Mouse (Mus musculus) kidney, embryonic 16.5 days (tissue): ENCODE results near the gene Tma7. TPM values are rescaled to one million over a fixed set of nuclear protein-coding genes. Genes with fewer than 3 reads are reported as not detected.
A peak's percentile ranks its signal among the peaks of the same experiment; 100 is the strongest.

Experiments used
- ATAC-seq: fragments of 200-750 bp; cut with Nextera tagmentation; 2 replicates; pipeline ENCODE4 v1.8.0; 2017; ENCODE audit warnings: moderate TSS enrichment; ENCODE audit not compliant: low FRiP score, low TSS enrichment
- H3K27ac ChIP-seq: fragments of 300-500 bp; sonication (generic); 2 replicates; pipeline ENCODE4 v1.5.1; 2014; ENCODE audit warnings: low read length
- H3K27me3 ChIP-seq: fragments of 300-500 bp; sonication (generic); 2 replicates; pipeline ENCODE4 v1.6.1; 2014; ENCODE audit warnings: low read length, control low read depth, mixed read lengths; ENCODE audit not compliant: insufficient read depth
- H3K36me3 ChIP-seq: fragments of 300-500 bp; sonication (generic); 2 replicates; pipeline ENCODE4 v1.6.1; 2014; ENCODE audit warnings: low read length, control low read depth, mixed read lengths; ENCODE audit not compliant: insufficient read depth
- H3K4me1 ChIP-seq: fragments of 300-500 bp; sonication (generic); 2 replicates; pipeline ENCODE4 v1.6.1; 2014; ENCODE audit warnings: low read length, control low read depth, mixed read lengths; ENCODE audit not compliant: insufficient read depth
- H3K4me2 ChIP-seq: fragments of 300-500 bp; sonication (generic); replicated peaks from 2 replicates; pipeline ENCODE4 v1.6.1; 2014; ENCODE audit warnings: low read depth, low read length
- H3K4me3 ChIP-seq: fragments of 300-500 bp; sonication (generic); 2 replicates; pipeline ENCODE4 v1.5.1; 2014; ENCODE audit warnings: mild to moderate bottlenecking, low read length
- H3K9ac ChIP-seq: fragments of 300-500 bp; sonication (generic); replicated peaks from 2 replicates; pipeline ENCODE4 v1.6.1; 2014; ENCODE audit warnings: low read length
- H3K9me3 ChIP-seq: fragments of 300-500 bp; sonication (generic); 2 replicates; pipeline ENCODE4 v1.6.1; 2016; ENCODE audit warnings: low read length, control low read depth
- WGBS: fragments of 180-500 bp; shearing (Covaris S2); extraction: QIAGEN DNeasy Blood & Tissue Kit; methylation state at CpG from one replicate; pipeline ENCODE4 v1.1.7; 2014; 5-methylcytosine and 5-hydroxymethylcytosine counted together
- polyA plus RNA-seq: library from polyadenylated mRNA; unstranded; fragments of >200 nt; fragmentation: Nextera tagmentation; extraction: Ambion mirVana; gene quantifications from 2 replicates; pipeline ENCODE4 v1.2.1, GENCODE M21; 2015

Gene Tma7
- polyA plus RNA-seq, 1 experiment from 2014 or later, result 494 TPM

DNA sequence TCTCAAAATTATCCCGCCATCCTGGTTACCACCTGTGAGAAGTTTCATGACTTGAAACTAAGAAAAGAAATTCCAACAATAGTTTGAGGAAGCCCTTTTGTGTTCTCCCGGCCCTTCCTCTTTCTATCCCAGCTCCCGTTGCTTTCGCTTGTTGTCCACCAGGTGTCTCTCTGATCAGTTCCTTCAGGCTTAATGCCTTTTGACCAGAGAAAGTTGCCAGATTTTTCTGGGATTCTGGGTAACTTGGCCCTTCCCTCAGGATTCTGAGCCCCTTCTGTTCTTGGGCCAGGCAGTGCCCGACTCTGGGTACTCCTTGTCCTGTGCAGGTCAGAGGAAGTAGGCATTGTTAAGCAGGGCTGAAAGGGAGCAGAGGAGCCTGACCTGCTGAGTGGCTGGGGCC is 5.6 kb upstream of the Tma7 start:
- Histone ChIP-seq H3K4me1 (peaks cover 24% of the 10 kb centered on the region), H3K4me2 (no peak overlapping the region), H3K36me3 (peaks cover 8% of the 10 kb centered on the region), H3K27ac (no peak overlapping the region), H3K27me3 (no peaks in the 10 kb centered on the region), H3K4me3 (no peak overlapping the region), H3K9me3 (no peaks in the 10 kb centered on the region), H3K9ac (peak overlapping the region; percentile 47)
- no peak for ATAC-seq
- 14% methylated on average over 5 of the region's 5 CpGs for WGBS

DNA sequence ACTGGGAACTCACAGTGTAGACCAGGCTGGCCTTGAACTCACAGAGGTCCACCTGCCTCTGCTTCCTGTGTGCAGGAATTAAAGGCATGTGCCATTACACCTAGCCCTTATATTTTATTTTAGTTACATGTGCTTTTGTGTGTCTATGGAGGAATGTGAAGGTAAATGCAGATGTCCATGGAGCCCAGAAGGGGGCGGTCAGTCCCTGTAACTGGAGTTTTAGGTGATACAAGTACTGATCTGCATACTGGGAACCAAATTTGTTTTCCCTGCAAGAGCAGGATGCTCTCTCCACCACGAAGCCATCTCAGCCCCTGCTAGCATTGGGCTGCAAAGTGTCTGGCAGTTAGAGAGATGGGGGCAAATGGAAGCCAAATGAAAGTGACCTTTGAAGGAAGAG is 2.5 kb upstream of the Tma7 start:
- 25% methylated on average over 2 of the region's 2 CpGs for WGBS
- Histone ChIP-seq H3K4me2 (no peak overlapping the region), H3K9ac (no peak overlapping the region), H3K36me3 (peaks cover 8% of the 10 kb centered on the region), H3K4me1 (peaks cover 24% of the 10 kb centered on the region), H3K27ac (no peak overlapping the region), H3K4me3 (no peak overlapping the region), H3K27me3 (no peaks in the 10 kb centered on the region), H3K9me3 (no peaks in the 10 kb centered on the region)
- no peak for ATAC-seq

DNA sequence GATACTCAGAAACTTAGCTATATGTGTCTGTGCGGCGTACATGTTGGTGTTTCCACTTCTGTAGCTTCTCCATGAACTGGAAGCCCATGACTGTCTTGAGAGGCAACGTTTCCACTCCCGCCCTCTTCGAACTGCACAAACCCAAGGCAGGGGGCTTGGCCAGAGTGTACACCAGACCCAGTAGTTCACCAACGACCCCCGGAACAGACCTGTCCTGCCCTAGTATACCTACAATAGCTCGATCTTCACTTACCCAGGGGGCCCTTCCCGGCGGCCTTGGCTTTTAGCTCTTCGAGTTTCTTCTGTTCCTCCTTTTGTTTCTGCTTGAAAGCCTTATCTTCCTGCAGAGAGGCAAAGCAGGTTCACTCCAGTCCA is 651 bp downstream of the Tma7 start:
- ATAC-seq, result peak; percentile 39; the same call in 1 of the 2 replicates

DNA sequence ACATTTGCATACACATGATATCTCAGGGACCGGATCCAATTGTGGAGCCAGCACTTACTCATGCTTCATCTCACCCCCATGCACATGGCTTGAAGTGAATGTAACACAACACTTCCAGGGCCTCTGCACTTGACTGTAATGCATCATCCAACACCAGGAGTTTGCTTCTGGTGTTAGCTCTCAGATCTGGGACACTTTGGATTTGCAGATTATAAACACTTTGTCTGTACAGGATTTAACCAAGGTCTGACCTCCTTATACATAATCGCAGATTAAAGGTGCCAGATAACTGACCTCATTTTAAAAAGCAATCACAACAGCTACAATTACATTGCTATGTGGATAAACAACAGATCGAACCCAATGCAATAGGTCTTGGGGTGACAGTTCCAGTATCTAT is 1.9 kb downstream of the Tma7 start:
- no peaks in the 10 kb centered on the region for H3K9me3 ChIP-seq
- no peak overlapping the region for H3K4me2 ChIP-seq
- H3K36me3 ChIP-seq, result peaks cover 14% of the 10 kb centered on the region
- H3K4me3 ChIP-seq, result no peak overlapping the region
- WGBS, result 90% methylated on average over 3 of the region's 3 CpGs
- ATAC-seq, result no peak
- H3K27me3 ChIP-seq, result no peaks in the 10 kb centered on the region
- peaks cover 16% of the 10 kb centered on the region for H3K4me1 ChIP-seq
- H3K27ac ChIP-seq, result no peak overlapping the region
- no peak overlapping the region for H3K9ac ChIP-seq

More for the DNA sequence above, 651 bp downstream of the Tma7 start:
- Histone ChIP-seq H3K4me3 (peak overlapping the region; percentile 75), H3K9ac (peak overlapping the region; percentile 84), H3K27ac (peak overlapping the region; percentile 57), H3K27me3 (no peaks in the 10 kb centered on the region), H3K36me3 (peaks cover 14% of the 10 kb centered on the region), H3K4me1 (peaks cover 16% of the 10 kb centered on the region), H3K4me2 (peak overlapping the region; percentile 73), H3K9me3 (no peaks in the 10 kb centered on the region)
- 3% methylated on average over 11 of the region's 11 CpGs for WGBS

DNA sequence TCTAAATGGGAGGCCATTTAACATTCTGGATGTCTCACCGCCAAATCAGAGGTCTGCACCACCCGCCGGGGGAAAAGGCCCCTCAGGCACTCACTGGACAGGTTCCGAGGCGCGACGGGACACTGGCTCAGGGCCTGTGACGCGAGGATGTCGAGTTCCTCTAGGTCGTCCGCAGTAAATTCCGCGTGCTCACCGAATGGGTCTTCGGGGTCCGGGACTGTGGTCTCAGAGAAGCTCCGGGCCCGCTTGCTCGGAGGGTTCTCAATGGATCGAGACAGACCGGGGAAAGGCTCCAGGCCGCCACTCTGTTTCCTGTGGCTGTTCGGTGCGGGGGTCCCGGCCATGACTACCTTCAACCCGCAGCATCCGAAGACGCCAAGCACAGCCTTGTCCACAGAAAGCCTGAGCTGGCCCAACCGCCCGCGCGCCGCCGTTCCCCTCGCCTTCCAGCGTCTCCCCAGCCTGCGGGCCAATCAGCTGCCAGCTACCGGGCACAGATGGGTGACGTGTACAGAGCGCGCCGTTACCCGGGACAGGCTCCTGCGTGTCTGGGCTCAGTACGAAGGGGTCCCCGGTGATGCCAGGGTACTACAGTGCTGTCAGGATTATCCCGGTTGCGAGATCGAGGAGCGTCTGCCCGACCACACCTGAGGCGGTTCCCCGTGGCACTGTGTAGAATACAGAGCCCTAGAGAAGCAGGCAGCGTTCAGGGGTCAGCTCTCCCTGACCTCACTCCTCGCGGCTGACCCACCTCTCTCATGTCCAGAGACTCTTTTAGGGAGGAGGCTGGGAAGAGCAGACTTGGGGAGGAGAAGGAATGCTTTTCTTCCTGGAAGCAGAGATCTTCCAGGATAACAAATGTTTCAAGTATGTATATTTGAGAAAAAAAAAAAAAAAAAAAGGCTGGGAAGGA is 8.5 kb downstream of the Tma7 start, which contains the start of gene Atrip:
Gene Atrip, minus strand, starts transcription at position 464 of the 913 bp plus-strand sequence.
- Histone ChIP-seq H3K36me3 (peaks cover 18% of the 10 kb centered on the region), H3K4me3 (peak within 1 kb of the TSS; percentile 91), H3K9me3 (no peaks in the 10 kb centered on the region), H3K27me3 (no peaks in the 10 kb centered on the region), H3K4me2 (peak within 1 kb of the TSS; percentile 93), H3K9ac (peak within 1 kb of the TSS; percentile 92), H3K4me1 (peaks cover 19% of the 10 kb centered on the region), H3K27ac (peak within 1 kb of the TSS; percentile 69)
- under 1% methylated on average over 57 of the region's 57 CpGs for WGBS
- ATAC-seq, result peak; percentile 99

DNA sequence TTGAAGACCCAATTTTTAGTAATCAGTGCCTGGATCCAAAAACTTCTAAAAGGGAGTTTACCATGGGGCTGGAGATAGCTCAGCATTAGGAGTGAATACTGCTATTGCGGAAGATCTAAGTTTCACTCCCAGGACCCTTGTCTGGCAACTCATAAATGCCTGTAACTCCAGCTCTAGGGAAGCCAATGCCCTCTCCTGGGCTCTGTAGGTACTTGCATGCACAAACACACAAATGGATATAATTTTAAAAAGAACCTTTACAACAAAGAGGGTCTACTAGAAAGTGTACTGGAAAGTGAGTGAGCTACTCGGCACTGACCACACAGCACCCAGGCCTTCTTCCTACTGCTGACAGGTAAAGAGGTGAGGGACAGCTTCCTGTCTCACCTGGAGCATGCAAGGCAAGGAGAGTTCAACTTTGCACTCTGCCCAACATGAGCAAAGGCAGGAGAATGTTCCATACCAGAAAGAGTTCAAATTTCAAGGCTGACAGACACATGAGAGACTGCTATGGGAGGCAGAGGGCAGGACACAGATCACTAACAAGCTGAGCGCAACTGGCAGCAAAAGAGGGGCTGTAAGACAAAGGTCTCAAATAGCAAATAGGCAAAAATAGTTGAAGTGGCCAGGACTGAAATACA is 14.2 kb downstream of the Tma7 start:
- H3K27ac ChIP-seq, result no peak overlapping the region
- H3K9me3 ChIP-seq, result no peaks in the 10 kb centered on the region
- peaks cover 8% of the 10 kb centered on the region for H3K4me1 ChIP-seq
- H3K9ac ChIP-seq, result no peak overlapping the region
- peaks cover 62% of the 10 kb centered on the region for H3K36me3 ChIP-seq
- no peak overlapping the region for H3K4me3 ChIP-seq
- ATAC-seq, result no peak
- no peak overlapping the region for H3K4me2 ChIP-seq
- H3K27me3 ChIP-seq, result no peaks in the 10 kb centered on the region
- WGBS, result 88% methylated on average over 3 of the region's 3 CpGs

DNA sequence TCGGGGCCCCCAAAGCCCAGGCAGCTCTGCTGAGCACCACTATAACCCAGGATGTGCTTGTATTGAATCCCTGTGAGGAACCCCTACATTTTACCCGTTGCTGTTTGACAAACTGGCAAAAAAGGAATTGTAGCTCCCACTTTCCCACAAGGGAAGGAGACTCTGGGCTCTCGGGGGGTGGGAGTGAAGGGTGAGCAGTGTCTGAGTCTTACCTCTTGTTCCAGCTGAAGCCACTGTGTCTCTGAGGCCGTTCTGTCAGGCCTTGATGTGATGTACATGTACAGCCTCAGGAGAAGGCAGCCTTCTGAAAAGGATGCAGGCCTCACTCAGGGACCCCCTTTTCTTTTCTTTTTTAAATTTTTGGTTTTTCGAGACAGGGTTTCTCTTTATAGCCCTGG is 21.5 kb downstream of the Tma7 start:
- Histone ChIP-seq H3K27me3 (no peaks in the 10 kb centered on the region), H3K9ac (no peak overlapping the region), H3K4me3 (no peak overlapping the region), H3K27ac (no peak overlapping the region), H3K36me3 (peaks cover 52% of the 10 kb centered on the region), H3K4me1 (peaks cover 7% of the 10 kb centered on the region), H3K9me3 (no peaks in the 10 kb centered on the region), H3K4me2 (no peak overlapping the region)
- 97% methylated on average over 5 of the region's 5 CpGs for WGBS
- no peak for ATAC-seq

DNA sequence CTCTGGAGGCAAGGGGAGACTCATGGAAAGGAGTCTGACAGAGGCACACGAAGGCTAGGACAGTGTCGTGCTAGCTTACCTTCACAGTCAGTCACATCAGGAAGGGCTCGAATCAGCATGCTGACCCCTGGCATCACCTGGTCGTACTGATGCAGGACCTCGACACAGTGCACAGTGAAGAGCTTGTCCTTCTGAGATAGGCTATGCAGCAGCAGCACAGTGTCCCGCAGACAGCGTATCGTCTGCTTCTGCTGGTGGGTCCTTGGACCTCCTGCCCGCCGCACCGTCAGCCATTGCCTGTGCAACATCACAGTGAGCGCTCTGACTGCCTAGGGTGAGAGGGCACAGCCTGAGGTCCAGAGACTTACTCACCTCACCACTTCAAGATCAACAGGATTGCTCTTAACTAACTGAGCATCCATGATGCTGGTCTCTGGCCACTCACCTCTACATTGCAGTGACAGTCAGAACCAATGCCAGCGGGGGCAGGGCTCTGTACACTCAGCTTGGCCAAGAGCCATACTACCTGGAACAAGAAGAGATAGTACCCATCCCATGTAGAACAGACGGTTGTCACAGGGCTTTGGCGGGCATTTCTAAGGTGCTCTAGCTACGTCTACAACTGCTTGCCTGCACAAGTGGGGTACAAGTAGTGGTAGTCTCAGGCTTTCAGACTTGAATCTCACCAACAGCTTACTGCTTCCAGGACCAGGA is 22.0 kb downstream of the Tma7 start:
- peak overlapping the region; percentile 73 for H3K9ac ChIP-seq
- WGBS, result 87% methylated on average over 16 of the region's 16 CpGs
- no peak overlapping the region for H3K27ac ChIP-seq
- H3K4me3 ChIP-seq, result no peak overlapping the region
- peaks cover 8% of the 10 kb centered on the region for H3K4me1 ChIP-seq
- no peaks in the 10 kb centered on the region for H3K9me3 ChIP-seq
- peaks cover 46% of the 10 kb centered on the region for H3K36me3 ChIP-seq
- no peak overlapping the region for H3K4me2 ChIP-seq
- H3K27me3 ChIP-seq, result no peaks in the 10 kb centered on the region
- ATAC-seq, result no peak

DNA sequence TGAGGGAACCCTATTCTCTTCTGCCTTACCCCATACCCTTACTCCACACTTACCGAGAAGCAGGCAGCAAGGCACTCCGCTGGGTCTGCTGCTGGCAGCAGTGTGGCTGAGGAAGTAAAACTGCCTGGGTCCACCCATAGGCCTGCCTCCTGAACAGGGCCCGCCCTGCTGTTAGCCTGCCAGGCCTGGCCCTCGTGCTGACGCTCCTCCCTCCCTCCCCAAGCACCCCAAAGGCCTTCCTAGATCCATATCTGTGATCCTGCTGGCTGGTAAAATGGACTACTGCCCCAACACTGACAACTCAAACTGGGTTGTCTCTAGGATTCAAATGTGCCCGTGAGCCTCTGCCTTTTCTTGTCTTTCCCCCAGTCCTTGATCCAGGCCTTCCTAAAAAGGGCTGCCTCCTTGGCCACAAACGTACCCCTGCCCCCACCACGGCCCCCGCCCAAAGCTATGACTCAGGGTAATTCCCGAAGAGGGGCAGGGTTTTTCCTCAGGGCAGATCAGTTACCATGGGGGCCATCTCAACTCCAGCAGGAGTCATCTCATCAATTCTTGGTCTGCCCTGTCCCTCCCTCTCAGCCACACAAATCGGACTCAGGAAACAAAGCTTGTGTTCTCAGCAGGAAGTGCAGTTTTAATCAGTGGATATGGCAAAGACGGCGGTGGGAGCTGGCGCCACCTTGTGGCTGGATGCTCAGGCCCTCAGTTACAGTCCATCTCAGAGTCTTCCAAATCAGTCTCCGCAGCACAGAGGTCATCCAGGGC is 23.1 kb downstream of the Tma7 start, which contains the start of gene Trex1:
Gene Trex1, minus strand, starts transcription at position 599 of the 768 bp plus-strand sequence.
- Histone ChIP-seq H3K9ac (peak within 1 kb of the TSS; percentile 73), H3K36me3 (peaks cover 37% of the 10 kb centered on the region), H3K27ac (peak within 1 kb of the TSS; percentile 93), H3K27me3 (no peaks in the 10 kb centered on the region), H3K4me1 (peaks cover 16% of the 10 kb centered on the region), H3K4me3 (peak within 1 kb of the TSS; percentile 46), H3K4me2 (peak within 1 kb of the TSS; percentile 58), H3K9me3 (no peaks in the 10 kb centered on the region)
- ATAC-seq, result peak; percentile 89
- 15% methylated on average over 15 of the region's 15 CpGs for WGBS
